Mouse (Mus musculus) granulocyte monocyte progenitor cell, adult 5-6 weeks (primary cell): ENCODE results near the gene Men1. TPM values are rescaled to one million over a fixed set of nuclear protein-coding genes. Genes with fewer than 3 reads are reported as not detected.
A peak's percentile ranks its signal among the peaks of the same experiment; 100 is the strongest.
"Not testable (repeated sequence)": the region's sequence is repeated elsewhere in the genome, so short reads cannot be mapped to it uniquely, and the experiment has no call there.

Experiments used
- ATAC-seq: replicated peaks from 2 replicates; pipeline ENCODE4 v1.8.0; 2016; ENCODE audit warnings: mild to moderate bottlenecking, moderate TSS enrichment, inconsistent platforms; ENCODE audit not compliant: poor library complexity, severe bottlenecking
- total RNA-seq, 2 experiments: library from RNA; stranded (forward) in 1 of 2; stranded (reverse) in 1 of 2; fragments of 200-712, 200-1000 nt in 1 of 2; fragments of >200 nt in 1 of 2; fragmentation: Nextera tagmentation in 1 of 2; gene quantifications; 2 replicates each; pipeline ENCODE4 v1.2.3; 2014 to 2017

Men1 gene
- total RNA-seq (2014; fragmentation: Nextera tagmentation) (37.7 and 54.2 TPM in 2 replicates), total RNA-seq (2017) (30.5 and 33.4 TPM in 2 replicates)

DNA sequence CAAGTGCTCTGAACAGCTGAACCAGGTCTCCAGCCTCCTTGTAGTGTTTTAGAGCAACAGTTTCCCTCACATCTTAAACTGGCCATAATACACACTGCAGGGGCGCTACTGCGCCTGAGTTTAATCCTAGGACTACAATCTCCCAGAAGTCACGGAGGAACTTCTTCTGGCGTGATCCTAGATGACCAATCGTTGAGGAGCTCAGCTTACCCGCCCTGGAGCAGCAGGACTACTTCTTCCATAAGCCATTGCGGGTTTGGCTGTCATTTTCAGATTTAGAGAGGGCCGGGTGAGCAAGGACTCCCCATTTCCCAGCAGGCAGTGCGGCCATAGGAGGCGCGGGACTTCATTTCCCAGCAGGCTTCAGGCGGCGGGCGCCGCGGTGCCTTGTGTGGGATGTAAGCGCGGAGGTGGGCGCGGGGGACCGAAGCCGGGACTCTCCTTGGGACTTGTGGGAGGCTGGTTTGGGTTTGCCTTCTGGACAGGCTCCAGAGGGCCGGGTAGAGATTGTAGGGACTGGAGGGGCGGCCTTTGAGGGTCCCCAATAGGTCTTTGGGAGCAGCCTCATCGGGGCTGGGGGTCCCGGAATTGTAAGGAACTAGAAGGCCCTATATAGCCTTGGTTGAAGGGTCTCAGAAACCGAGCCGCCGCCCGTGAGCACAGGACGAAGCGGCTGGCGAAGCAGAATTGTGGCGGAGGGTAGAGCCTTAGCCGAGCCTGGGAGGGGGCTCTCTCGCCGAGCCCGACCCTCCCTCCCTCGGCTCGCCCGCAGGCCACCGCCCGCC lies at the start of gene Men1:
Gene Men1 (plus strand): TSS at position 307 of the 785 bp plus-strand sequence.
- peak; percentile 80 for ATAC-seq

DNA sequence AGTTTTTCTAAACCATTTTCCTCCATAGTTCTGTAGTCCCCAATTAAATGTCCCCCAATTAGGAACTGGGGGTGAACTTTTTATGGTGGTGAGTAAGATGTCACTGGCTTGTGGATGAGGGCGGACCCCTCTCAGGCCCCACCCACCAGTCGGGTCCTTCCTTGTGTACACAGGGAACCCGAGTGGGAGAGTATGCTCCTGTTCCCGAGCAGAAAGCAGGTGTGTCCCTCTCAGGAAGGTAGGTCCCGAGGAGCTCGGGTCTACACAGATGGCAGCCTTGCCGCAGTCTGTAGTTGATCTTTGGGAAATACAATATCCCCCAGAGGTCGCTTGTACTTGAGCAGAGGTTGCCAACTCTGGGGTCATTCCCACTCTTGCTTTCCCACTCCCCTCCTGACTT lies 49.6 kb upstream of the Men1 start:
- no peak for ATAC-seq

DNA sequence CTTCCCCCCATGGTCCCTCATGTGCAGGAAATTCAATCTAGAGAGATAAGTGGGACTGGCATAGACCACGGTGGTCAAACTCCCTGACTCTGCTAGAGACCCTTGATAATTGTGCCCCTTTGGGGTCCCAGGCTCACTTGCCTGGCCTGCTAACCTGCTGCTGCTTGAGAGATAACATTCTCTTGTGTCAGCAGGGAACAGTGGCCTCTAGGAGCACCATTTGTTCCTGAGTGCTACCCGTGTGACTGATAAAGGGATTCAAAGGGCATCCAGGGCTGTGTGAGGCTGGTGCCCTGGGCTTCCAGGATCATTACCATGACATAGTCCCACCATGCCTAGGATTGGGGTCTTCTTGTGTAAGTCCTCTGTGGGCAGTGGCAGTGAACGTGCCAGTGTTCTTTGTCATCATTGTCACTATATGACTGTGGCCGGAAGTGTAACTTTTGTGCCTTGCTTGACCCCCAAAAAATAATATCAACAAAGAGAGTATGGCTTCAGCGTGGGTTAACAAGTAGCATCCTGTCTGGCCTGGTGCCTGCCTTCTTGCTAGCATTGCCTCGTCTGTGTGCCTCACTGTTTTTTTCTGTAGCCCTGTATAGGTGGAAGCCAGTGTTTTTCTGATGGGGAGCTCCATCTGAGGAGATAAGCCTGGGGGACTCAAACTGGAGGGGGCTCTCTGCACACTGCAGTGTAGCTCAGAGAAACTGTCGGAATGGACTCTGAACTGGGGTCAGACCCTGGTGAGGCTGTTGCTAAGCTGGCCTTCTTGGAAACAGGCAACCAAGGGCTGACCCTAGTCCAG lies 48.9 kb upstream of the Men1 start:
- ATAC-seq, result no peak

DNA sequence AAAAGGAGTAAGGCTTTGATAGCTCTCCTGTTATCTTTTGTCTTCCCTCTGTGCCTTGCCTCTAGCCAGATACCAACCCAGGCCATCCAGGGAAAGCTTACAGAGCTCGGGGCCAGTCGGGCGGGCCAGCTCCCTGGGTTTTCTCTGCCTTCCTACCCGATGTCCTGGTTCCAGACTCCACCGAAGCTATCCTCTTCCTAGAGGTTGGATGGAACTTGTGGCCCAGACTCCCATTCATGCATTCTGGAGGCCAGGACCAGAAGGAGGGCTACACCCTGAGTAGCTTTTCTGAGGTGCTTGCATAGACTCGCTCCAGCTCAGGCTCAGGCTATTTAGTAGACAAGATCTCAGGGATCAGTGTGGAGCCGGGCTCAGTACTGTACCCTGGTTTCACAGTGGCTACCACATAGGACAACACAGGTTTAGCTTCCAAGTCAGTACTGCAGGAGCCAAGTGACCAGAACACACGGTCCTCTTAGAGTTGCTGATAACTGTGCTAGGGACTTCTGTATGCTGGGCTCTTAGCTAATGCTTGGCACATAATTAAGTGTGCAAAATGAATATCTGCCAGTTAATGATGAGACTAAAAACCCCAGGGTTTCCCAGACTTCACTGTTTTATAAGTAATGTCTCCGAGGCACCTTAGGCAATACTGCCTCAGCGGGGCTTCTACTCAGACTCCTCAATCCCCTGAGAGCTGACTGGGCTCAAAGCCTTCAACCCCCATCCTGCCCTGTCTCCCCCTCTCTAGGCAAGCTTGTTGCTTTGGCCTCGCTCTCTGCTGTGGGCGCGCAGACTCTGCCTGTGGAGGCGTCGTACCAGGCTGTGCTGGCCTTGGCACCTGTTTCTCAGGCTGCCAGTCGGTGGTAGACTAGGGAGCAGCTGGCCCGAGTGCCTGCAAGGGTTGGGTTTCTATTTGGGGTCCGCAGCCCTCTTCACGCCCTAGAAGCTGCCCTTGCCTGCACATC lies 48.1 kb upstream of the Men1 start:
- no peak for ATAC-seq

DNA sequence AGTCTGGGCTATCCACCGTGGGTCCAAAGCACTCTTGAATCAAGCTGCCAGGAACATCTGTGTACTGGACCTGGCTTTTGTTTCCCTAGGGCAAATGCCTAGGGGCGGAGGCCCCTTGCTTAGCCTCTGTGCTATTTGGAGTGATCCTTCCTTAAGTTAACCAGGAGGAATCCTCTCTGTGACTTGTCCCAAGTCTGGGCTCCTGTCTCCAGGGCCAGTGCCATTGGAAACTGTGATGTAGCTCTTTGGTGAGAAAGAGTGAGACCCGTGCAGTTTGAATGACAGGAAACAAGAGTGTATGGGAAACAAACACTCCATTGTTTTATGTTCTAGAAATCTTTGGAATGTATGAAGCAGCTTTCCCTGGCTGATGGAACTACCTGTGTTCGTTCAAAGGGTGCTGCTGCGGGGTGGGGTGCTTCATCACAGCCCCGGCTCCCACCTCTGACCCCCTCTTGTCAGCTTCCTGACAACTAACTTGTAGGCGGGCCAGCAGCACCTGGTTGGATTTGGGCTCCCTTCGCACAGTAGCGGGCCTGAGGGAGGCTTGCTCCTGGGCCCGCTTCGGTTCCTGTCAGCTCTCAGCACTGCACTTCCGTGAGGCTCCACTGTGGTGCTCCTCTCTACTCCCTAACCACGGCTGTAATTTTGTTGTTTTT lies 46.4 kb upstream of the Men1 start:
- ATAC-seq, result no peak

DNA sequence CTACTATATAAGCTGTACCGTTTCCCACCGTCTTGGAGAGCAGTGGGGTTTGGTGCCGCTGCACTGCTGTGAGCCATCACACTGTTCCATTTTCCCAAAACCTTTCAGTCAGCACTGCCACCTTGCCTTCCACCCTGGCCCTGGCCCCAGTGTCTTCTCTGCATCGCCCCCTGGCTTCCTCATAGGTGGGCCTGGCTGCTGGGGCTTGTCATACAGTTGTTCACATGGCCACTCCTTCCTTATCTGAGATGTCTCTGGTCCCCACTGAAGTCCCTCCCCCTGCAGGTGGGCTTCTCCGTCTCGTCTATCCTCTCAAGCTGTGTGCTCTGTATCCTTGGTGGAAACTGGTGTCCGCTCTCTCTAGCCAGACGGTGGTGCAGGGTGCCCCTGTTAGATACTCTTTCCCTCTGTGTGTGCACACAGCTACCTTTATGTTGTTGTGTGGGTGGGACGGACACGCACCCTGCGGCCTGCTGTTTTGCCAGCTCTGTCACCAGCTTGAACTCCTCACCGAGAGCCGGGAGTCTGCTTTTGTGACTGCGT lies 45.0 kb upstream of the Men1 start:
- no peak for ATAC-seq

DNA sequence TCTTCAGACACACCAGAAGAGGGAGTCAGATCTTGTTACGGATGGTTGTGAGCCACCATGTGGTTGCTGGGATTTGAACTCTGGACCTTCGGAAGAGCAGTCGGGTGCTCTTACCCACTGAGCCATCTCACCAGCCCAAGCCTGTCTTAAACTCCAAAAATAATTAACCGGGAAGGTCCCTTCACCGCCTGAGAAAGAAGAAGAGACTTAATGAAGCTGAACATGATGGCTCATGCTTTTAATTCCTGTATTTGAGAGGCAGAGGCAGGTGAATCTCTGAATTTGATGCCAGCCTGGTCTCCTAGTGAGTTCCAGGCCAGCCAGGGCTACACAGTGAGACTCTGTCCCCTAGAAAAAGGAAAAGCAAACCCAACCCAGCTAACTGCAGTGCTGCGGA lies 44.1 kb upstream of the Men1 start:
- not testable (repeated sequence) for ATAC-seq

DNA sequence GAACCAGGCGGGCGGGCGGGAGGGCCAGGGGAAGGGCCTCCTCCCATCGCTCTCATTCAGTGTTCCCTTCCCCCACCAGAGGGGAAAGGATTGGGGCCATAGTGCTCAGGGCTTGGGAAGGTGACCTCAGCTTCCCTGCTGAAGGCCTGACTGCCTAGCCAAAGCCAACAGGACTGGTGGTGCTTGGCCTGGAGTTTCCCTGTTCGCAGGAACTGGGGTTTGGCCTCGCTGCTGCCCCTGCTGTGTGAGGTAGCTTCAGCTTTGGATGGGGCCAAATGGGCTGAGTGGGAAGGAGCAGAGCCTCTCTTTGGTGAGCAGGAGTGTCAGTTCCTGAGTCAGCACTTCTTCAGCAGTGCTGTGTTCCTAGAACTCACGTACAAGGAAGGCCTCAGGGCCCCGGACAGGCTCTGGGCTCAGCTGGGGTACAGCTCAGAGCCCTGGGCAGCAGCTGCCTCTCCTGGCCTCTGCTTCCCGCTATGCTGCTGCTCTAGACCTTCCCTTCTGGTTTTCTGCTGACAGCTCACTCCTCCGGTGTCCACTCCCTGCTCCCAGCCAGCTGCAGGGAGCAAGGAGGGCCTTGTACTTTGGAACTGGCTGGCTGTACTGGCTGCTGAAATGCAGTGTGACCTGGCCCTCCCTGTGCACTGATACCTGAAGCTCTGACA lies 43.5 kb upstream of the Men1 start:
- ATAC-seq, result no peak

DNA sequence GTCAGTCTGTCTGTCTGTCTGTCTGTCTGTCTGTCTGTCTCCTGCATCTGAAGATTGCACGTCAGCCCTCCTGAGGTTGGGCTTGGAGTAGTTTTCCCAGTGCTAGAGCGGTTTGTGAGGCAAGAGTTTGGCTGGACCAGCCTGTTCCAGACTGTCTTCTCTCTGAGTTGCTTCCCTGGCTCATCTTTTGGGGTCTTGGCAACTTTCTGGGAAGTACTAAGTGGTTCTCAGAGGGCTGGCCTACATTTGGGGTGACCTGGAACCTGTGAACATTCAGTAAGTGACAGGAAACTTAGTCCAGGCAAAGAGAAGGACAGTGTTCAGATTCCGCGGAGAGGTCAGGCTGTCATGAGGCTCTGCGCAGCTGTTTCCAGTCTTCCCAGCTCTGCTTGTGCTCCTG lies 42.5 kb upstream of the Men1 start:
- ATAC-seq, result no peak

DNA sequence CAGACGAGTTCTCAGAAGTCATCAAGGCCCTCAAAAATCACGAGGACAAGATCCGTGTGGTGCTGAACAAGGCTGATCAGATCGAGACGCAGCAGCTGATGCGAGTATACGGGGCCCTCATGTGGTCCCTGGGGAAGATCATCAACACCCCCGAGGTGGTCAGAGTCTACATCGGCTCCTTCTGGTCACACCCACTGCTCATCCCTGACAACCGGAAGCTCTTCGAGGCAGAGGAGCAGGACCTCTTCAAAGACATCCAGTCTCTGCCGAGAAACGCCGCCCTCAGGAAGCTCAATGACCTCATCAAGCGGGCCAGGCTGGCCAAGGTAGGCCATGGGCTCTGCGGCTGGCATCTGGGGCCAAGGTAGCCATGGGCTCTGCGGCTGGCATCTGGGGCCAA lies 40.5 kb upstream of the Men1 start:
- ATAC-seq, result no peak

DNA sequence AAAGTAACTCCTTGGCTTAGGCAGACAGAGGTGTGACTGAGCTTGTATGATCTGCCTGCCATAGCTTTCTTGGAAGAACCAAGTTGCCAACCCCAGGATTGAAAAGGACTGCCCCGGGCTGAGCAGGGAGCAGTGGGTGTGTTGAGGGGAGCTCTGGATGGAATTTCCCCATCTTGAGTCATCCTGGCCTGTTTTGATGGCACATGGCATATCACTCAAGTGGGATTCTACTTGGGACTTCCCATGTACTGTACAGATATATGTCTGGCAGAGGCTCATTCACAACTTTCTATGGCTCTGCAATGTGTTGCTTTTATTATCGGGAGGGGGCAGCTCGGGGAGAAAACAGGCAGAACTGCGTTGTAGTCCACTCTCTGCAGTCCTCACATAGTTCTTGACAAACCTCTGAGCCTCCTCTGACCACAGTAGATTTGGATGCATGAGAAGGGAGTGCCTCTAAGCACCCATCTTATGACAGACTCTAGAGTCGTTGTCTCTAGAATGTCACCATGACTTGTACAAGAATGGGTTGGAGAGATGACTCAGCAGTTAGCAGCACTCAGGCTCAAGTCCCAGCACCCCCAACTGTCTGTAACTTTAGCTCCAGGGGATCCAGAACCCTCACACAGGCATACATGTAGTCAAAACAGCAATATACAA lies 38.1 kb upstream of the Men1 start:
- no peak for ATAC-seq

DNA sequence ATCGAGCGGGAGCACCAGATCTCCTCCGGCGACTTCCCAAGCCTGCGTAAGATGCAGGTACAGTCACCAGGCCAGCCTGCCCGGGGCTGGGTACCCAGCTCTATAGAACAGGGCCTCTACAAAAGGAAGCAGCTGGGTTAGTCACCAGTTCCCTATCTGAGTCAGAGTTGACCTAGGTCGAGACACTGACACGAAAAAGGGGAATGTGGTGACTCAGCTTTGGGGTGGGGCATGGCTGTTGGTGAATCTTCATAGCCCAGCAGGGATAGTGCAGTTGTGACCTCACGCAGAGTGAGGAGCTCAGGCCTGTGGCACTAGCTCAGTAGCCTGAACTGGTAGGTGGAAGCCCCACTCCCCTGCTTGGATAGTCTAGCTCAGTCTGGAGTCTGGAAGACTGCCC lies 37.1 kb upstream of the Men1 start:
- peak; percentile 81 for ATAC-seq

DNA sequence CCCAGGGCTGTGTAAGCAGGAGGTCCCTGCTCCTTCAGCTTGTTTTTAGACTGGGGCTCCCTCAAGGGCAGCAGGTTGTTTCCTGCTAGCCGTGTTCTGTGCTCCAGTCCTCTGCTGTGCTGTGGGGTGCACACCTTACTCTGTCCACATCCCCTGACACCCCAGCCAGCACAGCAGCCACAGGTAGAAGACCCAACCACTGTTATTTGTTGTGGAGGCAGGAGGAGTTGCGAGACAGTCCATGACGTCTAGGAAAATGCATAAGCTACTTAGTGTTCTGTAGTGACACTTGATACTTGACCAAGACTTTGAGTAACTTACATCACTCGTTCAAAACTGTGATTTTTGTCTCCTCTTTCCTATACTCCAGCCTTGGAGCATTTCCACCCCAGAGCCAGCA lies 35.8 kb upstream of the Men1 start:
- ATAC-seq, result no peak

DNA sequence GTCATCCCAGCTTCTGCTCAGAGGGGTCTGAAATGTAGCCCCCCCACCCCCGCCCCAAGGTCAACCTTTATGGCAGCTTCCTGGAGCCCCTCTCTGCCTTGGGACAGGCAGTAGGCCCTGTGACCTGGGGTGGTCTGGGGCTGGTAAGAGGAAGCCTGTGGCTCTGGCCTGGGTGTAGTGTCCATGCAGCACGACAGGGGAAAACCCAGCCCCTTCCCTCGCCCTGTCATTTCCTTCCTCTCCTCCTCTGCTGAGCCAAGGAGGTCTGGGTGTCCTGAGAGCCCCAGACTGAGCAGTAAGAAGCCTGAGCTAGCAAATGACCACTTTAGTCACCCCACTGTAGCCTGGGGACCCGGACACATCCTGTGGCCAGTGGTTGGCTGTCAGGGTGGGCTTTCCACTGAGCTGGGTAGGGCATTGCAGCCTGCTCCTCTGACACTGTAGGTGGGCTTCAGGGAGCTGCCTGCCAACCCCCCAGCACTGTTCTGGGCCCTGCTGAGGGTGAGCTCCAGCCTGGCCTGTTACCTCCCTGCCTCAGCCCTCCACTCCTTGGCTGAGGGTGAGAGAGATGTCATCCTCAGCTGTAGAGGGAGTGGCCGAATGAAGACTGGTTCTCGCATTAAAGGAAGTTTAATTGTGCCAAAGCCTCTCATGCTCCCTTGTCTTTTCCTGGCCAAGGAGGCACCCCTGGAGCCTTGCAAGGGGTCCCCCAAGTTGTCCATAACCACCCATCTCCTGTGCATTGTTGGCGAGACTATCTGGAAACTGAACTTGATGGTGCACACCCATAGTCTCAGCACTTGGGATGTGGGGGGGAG lies 35.1 kb upstream of the Men1 start:
- peak; percentile 44 for ATAC-seq

DNA sequence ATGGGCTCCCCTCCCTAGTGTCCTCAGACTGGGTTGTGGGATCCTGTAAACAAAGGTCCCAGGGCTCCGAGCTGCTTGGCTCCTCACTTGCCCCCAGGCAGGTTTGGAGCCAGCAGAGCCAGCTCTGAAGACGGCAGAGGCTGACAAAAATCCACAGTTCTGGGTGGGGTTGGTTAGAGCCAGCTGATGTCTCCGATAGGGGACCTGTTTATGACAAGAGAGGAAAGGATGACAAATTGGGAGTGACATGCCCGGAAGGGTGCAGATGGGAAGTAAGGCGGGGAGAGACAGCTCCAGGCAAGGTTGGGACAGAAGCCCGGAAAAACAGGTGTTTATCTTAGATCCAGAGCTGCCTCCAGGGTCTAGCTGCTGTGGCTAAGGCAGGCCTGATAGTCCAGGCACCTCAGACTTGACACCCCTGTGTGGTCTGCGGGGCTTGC lies 34.4 kb upstream of the Men1 start:
- ATAC-seq, result no peak

DNA sequence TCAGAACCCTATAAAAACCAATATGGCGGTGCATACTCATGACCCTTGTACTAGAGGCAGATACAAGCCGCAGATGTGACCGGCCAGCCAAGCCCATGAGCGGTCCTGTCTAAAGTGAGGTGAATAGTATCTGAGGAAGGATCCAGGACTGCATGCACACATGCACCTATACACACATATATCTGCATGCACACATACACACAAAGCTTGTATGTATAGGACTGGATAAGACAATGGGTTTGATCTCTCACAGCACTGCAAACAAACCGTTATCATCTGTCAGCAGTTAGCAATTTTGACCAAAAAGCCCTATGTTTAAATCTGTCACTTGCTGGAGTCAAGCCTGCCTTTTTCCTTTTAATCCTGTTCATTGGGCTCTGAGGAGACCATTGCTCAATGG lies 32.7 kb upstream of the Men1 start:
- no peak for ATAC-seq

DNA sequence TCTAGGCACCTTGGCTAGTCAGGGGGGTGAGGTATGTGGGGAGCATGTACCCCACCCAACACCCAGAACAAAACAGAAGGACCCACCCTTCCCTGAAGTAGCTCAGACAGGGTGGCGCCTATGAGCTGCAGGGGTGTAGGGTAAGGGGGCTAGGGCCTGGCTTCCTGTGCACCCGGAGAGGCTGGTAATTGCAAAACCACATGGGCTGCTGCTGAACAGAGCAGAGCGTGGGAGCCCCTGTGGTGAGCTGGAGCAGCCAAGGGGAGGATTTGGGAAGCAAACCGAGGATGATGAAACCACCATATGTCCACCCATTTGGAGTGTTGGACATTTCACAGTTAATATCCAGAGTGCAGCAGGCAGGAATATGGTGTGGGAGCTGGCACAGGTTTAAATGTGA lies 32.3 kb upstream of the Men1 start:
- ATAC-seq, result peak; percentile 52

DNA sequence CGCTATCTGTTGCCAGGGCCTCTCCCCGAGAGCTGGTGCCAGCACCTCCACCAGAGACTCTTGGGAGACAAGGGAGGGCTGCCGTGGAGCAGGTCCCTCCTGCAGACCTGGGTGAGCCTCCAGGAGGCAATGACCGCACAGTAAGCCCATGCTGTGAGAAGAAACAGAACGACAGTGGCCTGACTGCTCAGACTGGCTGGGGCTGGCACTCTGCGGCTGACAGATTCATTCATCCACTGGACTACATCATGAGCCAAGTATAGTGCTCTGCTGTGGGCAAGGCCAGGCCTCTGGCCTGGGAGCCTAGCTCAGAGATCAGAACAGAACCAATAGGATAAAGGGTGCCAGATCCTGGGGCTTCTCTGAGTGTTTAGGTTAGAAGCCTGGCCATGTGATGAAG lies 30.9 kb upstream of the Men1 start:
- ATAC-seq, result no peak
